Comparison of ENCODE assay signal across 15 mouse cellular contexts in the genomic region with DNA sequence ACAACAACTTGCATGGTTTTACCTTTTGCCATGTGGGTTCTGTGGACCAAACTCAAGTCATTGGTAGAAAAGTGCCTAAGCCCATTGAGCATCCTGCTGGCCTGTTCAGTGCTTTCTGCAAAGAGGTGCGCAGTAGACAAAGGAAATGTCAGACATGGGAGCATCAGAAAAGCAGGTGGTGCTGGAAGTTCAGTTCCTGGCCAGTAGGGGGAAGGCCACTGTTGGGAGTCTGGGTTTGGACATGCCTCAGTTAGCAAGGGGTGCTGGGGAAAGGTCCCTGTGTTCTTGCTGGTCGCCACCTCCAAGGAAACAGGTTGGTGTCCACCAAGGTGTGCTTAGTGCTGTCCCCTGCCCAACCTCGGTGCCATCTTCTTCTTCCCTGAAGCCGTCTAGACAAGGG. TPM values are rescaled to one million over a fixed set of nuclear protein-coding genes. Genes with fewer than 3 reads are reported as not detected.
A peak's percentile ranks its signal among the peaks of the same experiment; 100 is the strongest.
DNase-seq lines count a peak whose midpoint lies in the region; ATAC-seq and TF ChIP-seq lines count a peak whose summit lies in the region.
"Had no signal": no experiment of that assay in that cellular context is flagged by ENCODE, and none has a peak within 500 bp of the region (broad histone marks: within the 10 kb centered on the region; RNA-seq: fewer than 3 reads in every experiment).

No protein-coding gene starts in this region.

- H3K9ac ChIP-seq in intestine, postnatal 0 days (ENCODE audit: low read depth, low read length) = no peak overlapping the region
- H3K9ac ChIP-seq in intestine, embryonic 16.5 days (ENCODE audit: low read depth, low read length) = no peak overlapping the region
- no peak overlapping the region for H3K9ac ChIP-seq in MEL (ENCODE audit: control insufficient read depth, low read depth, low read length, poor library complexity, severe bottlenecking)
- no peak overlapping the region for H3K9ac ChIP-seq in midbrain, postnatal 0 days (replicated peaks; ENCODE audit: low read length, poor library complexity, severe bottlenecking)
- H3K9ac ChIP-seq: limb, embryonic 15.5 days; midbrain, embryonic 12.5 days had no signal

- no peak for TF ChIP-seq POLR2A in MEL (IDR thresholded peaks at IDR 0.05; ENCODE audit: control insufficient read depth in 1 of 2, insufficient read depth in 1 of 2, low read depth in 1 of 2, low read length in 2 of 2, poor library complexity in 1 of 2)

- peak; percentile 29 for DNase-seq in retina, postnatal 1 day
- DNase-seq in retina, embryonic 14.5 days (ENCODE audit: low spot score) = no peak
- peak; percentile 47 for DNase-seq in MEL (ENCODE audit: low read depth, low spot score)
- DNase-seq in midbrain, postnatal 0 days (ENCODE audit: low spot score) = no peak
- DNase-seq in embryonic facial prominence, embryonic 10.5 days (ENCODE audit: low spot score) = no peak
- DNase-seq: adrenal gland, postnatal 10 days; heart, postnatal 14 days; kidney, adult 9 months; layer of hippocampus, postnatal 36 days had no signal

- no peak for TF ChIP-seq RAD21 in MEL (IDR thresholded peaks at IDR 0.05; ENCODE audit: low read depth, low read length)

- H3K79me2 ChIP-seq in MEL (ENCODE audit: control insufficient read depth, insufficient read depth, low read length, poor library complexity) = no peaks in the 10 kb centered on the region

- ATAC-seq in intestine, postnatal 0 days = no peak
- no peak for ATAC-seq in intestine, embryonic 16.5 days
- no peak for ATAC-seq in midbrain, postnatal 0 days (ENCODE audit: low FRiP score)
- ATAC-seq in inflammation-experienced regulatory T-cells, adult 6 months = no peak

- TF ChIP-seq EP300 in MEL (IDR thresholded peaks at IDR 0.05; ENCODE audit: low read depth in 1 of 2, low read length in 2 of 2) = no peak

- 0 out of 2 replicates have a peak, but pooled peaks cover 2% of the 10 kb centered on the region for H3K4me1 ChIP-seq in intestine, postnatal 0 days (replicated peaks; ENCODE audit: control insufficient read depth, insufficient read depth, low read length)
- H3K4me1 ChIP-seq in intestine, embryonic 16.5 days (ENCODE audit: control insufficient read depth, insufficient read depth, low read length) = peaks cover 14% of the 10 kb centered on the region
- no peaks in the 10 kb centered on the region; a peak in 1 of 4 replicates for H3K4me1 ChIP-seq in MEL (ENCODE audit: control insufficient read depth in 1 of 2, insufficient read depth in 2 of 2, low read length in 2 of 2)
- H3K4me1 ChIP-seq in midbrain, postnatal 0 days (ENCODE audit: insufficient read depth, low read length) = no peaks in the 10 kb centered on the region
- peaks cover 30% of the 10 kb centered on the region for H3K4me1 ChIP-seq in embryonic facial prominence, embryonic 10.5 days

- H3K9me3 ChIP-seq in intestine, postnatal 0 days (ENCODE audit: control insufficient read depth) = no peaks in the 10 kb centered on the region
- no peaks in the 10 kb centered on the region for H3K9me3 ChIP-seq in intestine, embryonic 16.5 days (ENCODE audit: control insufficient read depth, low read length)
- no peaks in the 10 kb centered on the region for H3K9me3 ChIP-seq in MEL (replicated peaks; ENCODE audit: insufficient read depth, low read length)
- no peaks in the 10 kb centered on the region for H3K9me3 ChIP-seq in midbrain, postnatal 0 days (ENCODE audit: low read length)
- no peaks in the 10 kb centered on the region for H3K9me3 ChIP-seq in embryonic facial prominence, embryonic 10.5 days
- H3K9me3 ChIP-seq: limb, embryonic 15.5 days; midbrain, embryonic 12.5 days had no signal

- no peaks in the 10 kb centered on the region for H3K27me3 ChIP-seq in intestine, postnatal 0 days (replicated peaks; ENCODE audit: control insufficient read depth, insufficient read depth, low read length)
- no peaks in the 10 kb centered on the region for H3K27me3 ChIP-seq in intestine, embryonic 16.5 days (replicated peaks; ENCODE audit: control insufficient read depth, insufficient read depth, low read length)
- H3K27me3 ChIP-seq in MEL (ENCODE audit: control insufficient read depth in 1 of 2, insufficient read depth in 2 of 2, low read length in 2 of 2) = no peaks in the 10 kb centered on the region
- H3K27me3 ChIP-seq in midbrain, postnatal 0 days (ENCODE audit: insufficient read depth, low read length) = 0 out of 2 replicates have a peak, but pooled peaks cover 8% of the 10 kb centered on the region
- peaks cover 25% of the 10 kb centered on the region for H3K27me3 ChIP-seq in embryonic facial prominence, embryonic 10.5 days (replicated peaks; ENCODE audit: low read depth, poor library complexity, severe bottlenecking)

- H3K4me2 ChIP-seq in intestine, postnatal 0 days (replicated peaks; ENCODE audit: low read depth) = no peak overlapping the region
- H3K4me2 ChIP-seq in intestine, embryonic 16.5 days (ENCODE audit: low read depth, low read length) = no peak overlapping the region
- no peak overlapping the region for H3K4me2 ChIP-seq in midbrain, postnatal 0 days (ENCODE audit: low read depth, low read length, poor library complexity, severe bottlenecking)
- H3K4me2 ChIP-seq: limb, embryonic 15.5 days; midbrain, embryonic 12.5 days had no signal

- H3K27ac ChIP-seq in intestine, postnatal 0 days (ENCODE audit: low read depth, low read length) = no peak overlapping the region
- H3K27ac ChIP-seq in intestine, embryonic 16.5 days (ENCODE audit: low read length) = no peak overlapping the region
- H3K27ac ChIP-seq in MEL (ENCODE audit: control insufficient read depth, low read depth, low read length) = no peak overlapping the region
- H3K27ac ChIP-seq in midbrain, postnatal 0 days (ENCODE audit: low read depth, low read length) = no peak overlapping the region
- no peak overlapping the region for H3K27ac ChIP-seq in embryonic facial prominence, embryonic 10.5 days (replicated peaks)
- H3K27ac ChIP-seq: limb, embryonic 15.5 days; midbrain, embryonic 12.5 days had no signal

- H3K4me3 ChIP-seq in intestine, postnatal 0 days (ENCODE audit: low read depth, low read length) = no peak overlapping the region
- no peak overlapping the region for H3K4me3 ChIP-seq in intestine, embryonic 16.5 days (ENCODE audit: low read length)
- no peak overlapping the region for H3K4me3 ChIP-seq in MEL (ENCODE audit: control insufficient read depth in 1 of 2, insufficient read depth in 1 of 2, low read depth in 2 of 2, low read length in 2 of 2)
- H3K4me3 ChIP-seq in midbrain, postnatal 0 days (ENCODE audit: low read depth, low read length) = no peak overlapping the region
- no peak overlapping the region for H3K4me3 ChIP-seq in embryonic facial prominence, embryonic 10.5 days
- H3K4me3 ChIP-seq: limb, embryonic 15.5 days; midbrain, embryonic 12.5 days had no signal

- 92% methylated on average over 4 of the region's 4 CpGs for WGBS in intestine, postnatal 0 days
- WGBS in intestine, embryonic 16.5 days = 85% methylated on average over 4 of the region's 4 CpGs
- WGBS in midbrain, postnatal 0 days = 94% methylated on average over 4 of the region's 4 CpGs
- WGBS in embryonic facial prominence, embryonic 10.5 days = 93% methylated on average over 4 of the region's 4 CpGs

- TF ChIP-seq CTCF in intestine, postnatal 0 days (IDR thresholded peaks at IDR 0.05; ENCODE audit: low read depth) = peak; percentile 67
- peak; percentile 40 to 67 (median 46) for TF ChIP-seq CTCF in MEL (IDR thresholded peaks at IDR 0.05 in 2 of 3, conservative IDR thresholded peaks at IDR 0.05 in 1 of 3; ENCODE audit: control insufficient read depth in 1 of 3, insufficient read depth in 1 of 3, low read depth in 2 of 3, low read length in 3 of 3, poor library complexity in 1 of 3, severe bottlenecking in 1 of 3)
- TF ChIP-seq CTCF in midbrain, postnatal 0 days (IDR thresholded peaks at IDR 0.05) = peak; percentile 66

- peaks cover 68% of the 10 kb centered on the region for H3K36me3 ChIP-seq in intestine, postnatal 0 days (ENCODE audit: control insufficient read depth, insufficient read depth)
- H3K36me3 ChIP-seq in intestine, embryonic 16.5 days (ENCODE audit: control insufficient read depth, insufficient read depth, low read length) = peaks cover 17% of the 10 kb centered on the region
- H3K36me3 ChIP-seq in MEL (ENCODE audit: control insufficient read depth in 1 of 2, insufficient read depth in 2 of 2, low read length in 2 of 2) = peaks cover 0 to 6% of the 10 kb centered on the region in 2 experiments; a peak in 1 of 4 replicates
- H3K36me3 ChIP-seq in midbrain, postnatal 0 days (ENCODE audit: insufficient read depth, low read length) = peaks cover 66% of the 10 kb centered on the region
- peaks cover 72% of the 10 kb centered on the region for H3K36me3 ChIP-seq in embryonic facial prominence, embryonic 10.5 days (replicated peaks)

RNA-seq across cellular contexts. Expression of gene Pank4, which starts 16.2 kb away (rescaled TPM):
- polyA plus RNA-seq in intestine, postnatal 0 days (2015; fragmentation: Nextera tagmentation; extraction: Ambion mirVana) = 10.9 and 11.5 TPM in 2 replicates
- polyA plus RNA-seq in intestine, embryonic 16.5 days (2015; fragmentation: Nextera tagmentation; extraction: Ambion mirVana) = 32.4 and 34.2 TPM in 2 replicates
- 31.2 and 38.4 TPM in 2 replicates for total RNA-seq in MEL (2012; rRNA removed)
- 10 to 100 TPM in 1 of 2 experiments, not detected in 1; 55.5 TPM for polyA plus RNA-seq in MEL (2012; ENCODE audit: insufficient read depth in 1 of 2, insufficient read length in 2 of 2, low read depth in 1 of 2, low replicate concordance in 2 of 2, missing spikeins in 1 of 2)
- total RNA-seq in midbrain, postnatal 0 days (2014; rRNA removed) = 36.7 and 39.8 TPM in 2 replicates
- polyA plus RNA-seq in midbrain, postnatal 0 days (2015; fragmentation: Nextera tagmentation; extraction: Ambion mirVana) = 27.3 and 28.8 TPM in 2 replicates
- 49.2 and 50.1 TPM in 2 replicates for polyA plus RNA-seq in embryonic facial prominence, embryonic 10.5 days (2016; fragmentation: Nextera tagmentation; extraction: Ambion mirVana)
- polyA plus RNA-seq in inflammation-experienced regulatory T-cells, adult 6 months (2017; shearing (Covaris generic)) = 10 to 100 TPM; 22.1 to 59.6 (median 49.1) TPM

RNA-seq across cellular contexts. Expression of gene Hes5, which starts 19.4 kb away (rescaled TPM):
- 0.20 and 0.29 TPM in 2 replicates for polyA plus RNA-seq in intestine, postnatal 0 days (2015; fragmentation: Nextera tagmentation; extraction: Ambion mirVana)
- polyA plus RNA-seq in intestine, embryonic 16.5 days (2015; fragmentation: Nextera tagmentation; extraction: Ambion mirVana) = 1.3 and 1.4 TPM in 2 replicates
- total RNA-seq in MEL (2012; rRNA removed) = not detected in 2 replicates
- not detected for polyA plus RNA-seq in MEL (2012; ENCODE audit: insufficient read depth in 1 of 2, insufficient read length in 2 of 2, low read depth in 1 of 2, low replicate concordance in 2 of 2, missing spikeins in 1 of 2)
- total RNA-seq in midbrain, postnatal 0 days (2014; rRNA removed) = 111 and 115 TPM in 2 replicates
- polyA plus RNA-seq in midbrain, postnatal 0 days (2015; fragmentation: Nextera tagmentation; extraction: Ambion mirVana) = 165 and 180 TPM in 2 replicates
- polyA plus RNA-seq in embryonic facial prominence, embryonic 10.5 days (2016; fragmentation: Nextera tagmentation; extraction: Ambion mirVana) = 84.4 and 151 TPM in 2 replicates
- 1 to 10 TPM in 2 of 3 experiments, not detected in 1; 1.2 to 1.3 TPM for polyA plus RNA-seq in inflammation-experienced regulatory T-cells, adult 6 months (2017; shearing (Covaris generic))
- total RNA-seq: gastrocnemius, adult 18-20 months; heart, postnatal 14 days had no signal

RNA-seq across cellular contexts. Expression of gene Tnfrsf14, which starts 51.7 kb away (rescaled TPM):
- 1.9 and 2.9 TPM in 2 replicates for polyA plus RNA-seq in intestine, postnatal 0 days (2015; fragmentation: Nextera tagmentation; extraction: Ambion mirVana)
- polyA plus RNA-seq in intestine, embryonic 16.5 days (2015; fragmentation: Nextera tagmentation; extraction: Ambion mirVana) = 2.3 and 3.5 TPM in 2 replicates
- 8.6 and 13.4 TPM in 2 replicates for total RNA-seq in MEL (2012; rRNA removed)
- 1 to 10 TPM in 1 of 2 experiments, not detected in 1; 8.2 TPM for polyA plus RNA-seq in MEL (2012; ENCODE audit: insufficient read depth in 1 of 2, insufficient read length in 2 of 2, low read depth in 1 of 2, low replicate concordance in 2 of 2, missing spikeins in 1 of 2)
- 1.1 and 2.3 TPM in 2 replicates for total RNA-seq in midbrain, postnatal 0 days (2014; rRNA removed)
- not detected in 2 replicates for polyA plus RNA-seq in midbrain, postnatal 0 days (2015; fragmentation: Nextera tagmentation; extraction: Ambion mirVana)
- polyA plus RNA-seq in embryonic facial prominence, embryonic 10.5 days (2016; fragmentation: Nextera tagmentation; extraction: Ambion mirVana) = 0.45 and 1.4 TPM in 2 replicates
- 100 to 1,000 TPM in 2 of 3 experiments, 10 to 100 TPM in 1; 10.2 to 157 (median 117) TPM for polyA plus RNA-seq in inflammation-experienced regulatory T-cells, adult 6 months (2017; shearing (Covaris generic))

Comparison
In these comparisons a context has a peak if more than half of its experiments do, and no peak if none do; other contexts are left out.
1. DNase-seq: peak in retina, postnatal 1 day (single experiment) and MEL (single experiment); none in retina, embryonic 14.5 days (single experiment), midbrain, postnatal 0 days (single experiment) and embryonic facial prominence, embryonic 10.5 days (single experiment).
2. RNA of gene Hes5, which starts 19.4 kb away (polyA plus RNA-seq): 165 to 180 TPM in midbrain, postnatal 0 days and 84.4 to 151 TPM in embryonic facial prominence, embryonic 10.5 days; 1.3 to 1.4 TPM in intestine, embryonic 16.5 days, 1.2 to 1.3 TPM in inflammation-experienced regulatory T-cells, adult 6 months, 0.20 to 0.29 TPM in intestine, postnatal 0 days and not detected in MEL; every median in the first group is over 10 times any median in the second.
3. Peak in every context shown above with its lines, with median percentiles within 50 percentile points of each other: CTCF ChIP-seq.